Mouse (Mus musculus): ENCODE results near the gene Hist1h2bp. TPM values are rescaled to one million over a fixed set of nuclear protein-coding genes. Genes with fewer than 3 reads are reported as not detected.

Hist1h2bp gene
- total RNA-seq, 4 experiments from 2014 or later = 0.73 to 2.1 TPM; not detected in 2

Small RNAs within 50 kb of the gene (microRNA-seq; reads per million reads assigned to microRNA genes)
- gene Gm19658 (not detected), gene Gm44346 (not detected), gene Gm44454 (not detected), gene Gm44466 (not detected)

Other genes with a start within 250 kb of the Hist1h2bp start
- gene Olfr1366, start 244.7 kb upstream of the Hist1h2bp start, total RNA-seq (2022) = not detected
- not detected for gene Olfr1535, start 227.6 kb upstream of the Hist1h2bp start, total RNA-seq (2022)
- gene Olfr1364, start 205.7 kb upstream of the Hist1h2bp start, total RNA-seq (2022) = not detected
- not detected for gene Olfr1362, start 173.4 kb upstream of the Hist1h2bp start, total RNA-seq (2022)
- gene Olfr11, start 144.9 kb upstream of the Hist1h2bp start, total RNA-seq (2022) = not detected
- not detected for gene Olfr1361, start 124.1 kb upstream of the Hist1h2bp start, total RNA-seq (2022)
- not detected for gene Olfr1360, start 110.1 kb upstream of the Hist1h2bp start, total RNA-seq (2022)
- gene Olfr1359, start 89.3 kb upstream of the Hist1h2bp start, total RNA-seq (2022) = not detected
- 1 to 10 TPM in 3 of 4 experiments, under 1 TPM in 1; 0.99 to 6.6 (median 3.4) TPM for gene Hist1h2bl, start 71.3 kb upstream of the Hist1h2bp start, total RNA-seq (2022)
- gene Hist1h2ai, start 71.0 kb upstream of the Hist1h2bp start, total RNA-seq (2022) = 1 to 10 TPM in 3 of 4 experiments, not detected in 1; 1.8 to 3.3 (median 2.6) TPM
- not detected for gene Hist1h3h, start 69.8 kb upstream of the Hist1h2bp start, total RNA-seq (2022)
- gene Hist1h2bm, start 65.4 kb upstream of the Hist1h2bp start, total RNA-seq (2022) = not detected
- gene Hist1h4j, start 52.4 kb upstream of the Hist1h2bp start, total RNA-seq (2022) = 1 to 10 TPM in 1 of 4 experiments, under 1 TPM in 2, not detected in 1; 0.67 to 1.6 (median 0.90) TPM
- 10 to 100 TPM in 1 of 4 experiments, 1 to 10 TPM in 3; 5.0 to 10.8 (median 6.7) TPM for gene Hist1h4k, start 37.0 kb upstream of the Hist1h2bp start, total RNA-seq (2022)
- not detected for gene Hist1h2ak, start 33.6 kb upstream of the Hist1h2bp start, total RNA-seq (2022)
- 1 to 10 TPM in 2 of 4 experiments, not detected in 2; 1.5 to 1.8 TPM for gene Hist1h2bn, start 33.3 kb upstream of the Hist1h2bp start, total RNA-seq (2022)
- 1 to 10 TPM in 1 of 4 experiments, under 1 TPM in 2, not detected in 1; 0.40 to 1.2 (median 0.70) TPM for gene Hist1h1b, start 6.8 kb upstream of the Hist1h2bp start, total RNA-seq (2022)
- gene Hist1h3i, start 4.1 kb upstream of the Hist1h2bp start, total RNA-seq (2022) = 10 to 100 TPM in 3 of 4 experiments, 1 to 10 TPM in 1; 9.4 to 19.6 (median 16.7) TPM
- gene Hist1h2an, start 243 bp upstream of the Hist1h2bp start, total RNA-seq (2022) = not detected
- gene Hist1h2bq, start 22.7 kb downstream of the Hist1h2bp start, total RNA-seq (2022) = 10 to 100 TPM; 13.3 to 26.7 (median 21.1) TPM
- gene Hist1h2ao, start 23.0 kb downstream of the Hist1h2bp start, total RNA-seq (2022) = 1 to 10 TPM in 1 of 4 experiments, not detected in 3; 3.4 TPM
- 10 to 100 TPM; 49.7 to 72.4 (median 56.2) TPM for gene Hist1h4m, start 24.3 kb downstream of the Hist1h2bp start, total RNA-seq (2022)
- gene Hist1h4n, start 44.7 kb downstream of the Hist1h2bp start, total RNA-seq (2022) = 10 to 100 TPM in 1 of 4 experiments, 1 to 10 TPM in 1, not detected in 2; 9.2 to 18.0 TPM
- 1 to 10 TPM in 2 of 4 experiments, not detected in 2; 1.4 to 2.6 TPM for gene Hist1h2ap, start 46.0 kb downstream of the Hist1h2bp start, total RNA-seq (2022)
- 10 to 100 TPM; 13.3 to 26.6 (median 21.0) TPM for gene Hist1h2br, start 46.3 kb downstream of the Hist1h2bp start, total RNA-seq (2022)
- gene Zfp184, start 157.6 kb downstream of the Hist1h2bp start, total RNA-seq (2022) = 1 to 10 TPM in 1 of 4 experiments, under 1 TPM in 3; 0.48 to 1.4 (median 0.80) TPM
- not detected for gene Pom121l2, start 193.7 kb downstream of the Hist1h2bp start, total RNA-seq (2022)
- gene Prss16, start 222.3 kb downstream of the Hist1h2bp start, total RNA-seq (2022) = not detected
- 1 to 10 TPM in 3 of 4 experiments, not detected in 1; 3.0 to 6.5 (median 5.3) TPM for gene Hist1h2ah, start 248.1 kb downstream of the Hist1h2bp start, total RNA-seq (2022)
- gene Hist1h2bk, start 248.4 kb downstream of the Hist1h2bp start, total RNA-seq (2022) = 1 to 10 TPM in 1 of 4 experiments, under 1 TPM in 1, not detected in 2; 0.75 to 7.0 TPM